Mouse (Mus musculus) CD4-positive naive resting alpha-beta T cell, adult 57 days (primary cell): Measurements from ENCODE around the gene AV320801. TPM values are rescaled to one million over a fixed set of nuclear protein-coding genes. Genes with fewer than 3 reads are reported as not detected.

ENCODE experiments used
- total RNA-seq: library from RNA; stranded (reverse); gene quantifications from one replicate; pipeline ENCODE4 v1.2.4, GENCODE M21; 2023

AV320801 gene
- total RNA-seq = not detected

DNA sequence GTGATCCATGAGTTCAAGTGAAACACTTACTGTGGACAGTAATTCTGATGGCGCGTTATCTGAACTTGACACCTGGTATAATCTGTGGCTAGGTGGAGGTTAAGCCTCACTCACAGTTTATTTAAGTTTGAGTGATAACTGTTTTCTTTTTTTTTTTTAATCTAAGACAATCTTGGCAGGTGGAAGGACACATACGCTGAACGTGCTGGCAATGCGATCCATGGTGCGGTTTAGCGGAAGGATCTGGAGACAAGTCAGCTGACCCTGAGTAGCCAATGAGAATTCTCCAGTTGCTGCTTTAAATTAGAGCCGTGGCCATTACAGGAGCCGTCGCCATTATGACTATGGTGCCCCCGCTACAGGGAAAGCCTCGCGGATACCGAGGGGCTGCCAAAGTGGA is at the start of gene AV320801:
Gene AV320801, plus strand, starts transcription at position 301 of the 400 bp plus-strand sequence.

Other genes starting within 250 kb of the AV320801 start
- gene Pramel3, start 192.3 kb upstream of the AV320801 start, total RNA-seq = not detected
- not detected for gene Gm5128, start 121.3 kb upstream of the AV320801 start, total RNA-seq
- gene Gm7903, start 60.8 kb upstream of the AV320801 start, total RNA-seq = not detected
- gene Nxf7, start 104.2 kb downstream of the AV320801 start, total RNA-seq = not detected
- not detected for gene Prame, start 133.1 kb downstream of the AV320801 start, total RNA-seq
- not detected for gene Tcp11x2, start 199.2 kb downstream of the AV320801 start, total RNA-seq
- gene Tmsb15a, start 230.7 kb downstream of the AV320801 start, total RNA-seq = not detected
- 40.2 TPM for gene Armcx5, start 248.1 kb downstream of the AV320801 start, total RNA-seq
- gene Gprasp1, start 248.1 kb downstream of the AV320801 start, total RNA-seq = 62.6 TPM